Mouse (Mus musculus) stomach, postnatal 0 days (tissue): ENCODE results near the gene Trim71. TPM values are rescaled to one million over a fixed set of nuclear protein-coding genes. Genes with fewer than 3 reads are reported as not detected.

Source experiments
- ATAC-seq: fragments of 200-750 bp; cut with Nextera tagmentation; 2 replicates; pipeline ENCODE4 v1.8.0; 2017; ENCODE audit not compliant: low FRiP score, low TSS enrichment
- DNase-seq: peaks from one replicate; pipeline ENCODE4 v3.0.0-alpha.2; 2016; ENCODE audit warnings: low spot score
- H3K27ac ChIP-seq: fragments of 300-500 bp; sonication (generic); replicated peaks from 2 replicates; pipeline ENCODE4 v1.5.1; 2014; ENCODE audit warnings: mild to moderate bottlenecking, control low read depth
- H3K27me3 ChIP-seq: fragments of 300-500 bp; sonication (generic); 2 replicates; pipeline ENCODE4 v1.6.1; 2014; ENCODE audit warnings: low read length; ENCODE audit not compliant: control insufficient read depth, insufficient read depth
- H3K36me3 ChIP-seq: fragments of 300-500 bp; sonication (generic); 2 replicates; pipeline ENCODE4 v1.6.1; 2014; ENCODE audit warnings: low read length, mixed read lengths; ENCODE audit not compliant: control insufficient read depth, insufficient read depth
- H3K4me1 ChIP-seq: fragments of 300-500 bp; sonication (generic); replicated peaks from 2 replicates; pipeline ENCODE4 v1.6.1; 2014; ENCODE audit warnings: antibody characterized with exemption; ENCODE audit not compliant: control insufficient read depth, insufficient read depth
- H3K4me2 ChIP-seq: fragments of 300-500 bp; sonication (generic); replicated peaks from 2 replicates; pipeline ENCODE4 v1.6.1; 2014; ENCODE audit warnings: low read depth, mild to moderate bottlenecking, control low read depth, moderate library complexity
- H3K4me3 ChIP-seq: fragments of 300-500 bp; sonication (generic); 2 replicates; pipeline ENCODE4 v1.5.1; 2014; ENCODE audit warnings: low read depth, low read length, control low read depth
- H3K9ac ChIP-seq: fragments of 300-500 bp; sonication (generic); 2 replicates; pipeline ENCODE4 v1.6.1; 2014; ENCODE audit warnings: mild to moderate bottlenecking, low read length, control low read depth, mixed read lengths
- H3K9me3 ChIP-seq: fragments of 300-500 bp; sonication (generic); 2 replicates; pipeline ENCODE4 v1.6.1; 2016; ENCODE audit warnings: low read length; ENCODE audit not compliant: control insufficient read depth
- CTCF ChIP-seq: IDR thresholded peaks from 2 replicates; pipeline ENCODE4 v1.5.1; 2016; ENCODE audit warnings: antibody characterized with exemption, low read depth, mild to moderate bottlenecking, moderate library complexity
- EP300 ChIP-seq: optimal IDR thresholded peaks from 2 replicates; pipeline ENCODE3; 2016; ENCODE audit warnings: antibody characterized with exemption
- WGBS: fragments of 180-500 bp; shearing (Covaris S2); extraction: QIAGEN DNeasy Blood & Tissue Kit; methylation state at CpG from one replicate; pipeline ENCODE4 v1.1.7; 2014; 5-methylcytosine and 5-hydroxymethylcytosine counted together
- polyA plus RNA-seq: library from polyadenylated mRNA; unstranded; fragments of >200 nt; fragmentation: Nextera tagmentation; extraction: Ambion mirVana; gene quantifications from 2 replicates; pipeline ENCODE4 v1.2.1, GENCODE M21; 2015

Gene Trim71
- polyA plus RNA-seq, 1 experiment from 2014 or later, result 0.47 TPM

GRCm38 (mm10) chr9:114518812-114519477, 45.2 kb downstream of the Trim71 start:
- no peaks in the 10 kb centered on the region for H3K4me1 ChIP-seq
- peak; percentile 63 for TF ChIP-seq CTCF
- TF ChIP-seq EP300, result no peak
- no peak overlapping the region for H3K4me2 ChIP-seq
- no peak overlapping the region for H3K27ac ChIP-seq
- no peaks in the 10 kb centered on the region for H3K9me3 ChIP-seq
- no peak overlapping the region for H3K9ac ChIP-seq
- H3K27me3 ChIP-seq, result no peaks in the 10 kb centered on the region
- ATAC-seq (no peak), DNase-seq (no peak)
- H3K4me3 ChIP-seq, result no peak overlapping the region
- 56% methylated on average over 9 of the region's 9 CpGs for WGBS
- no peaks in the 10 kb centered on the region for H3K36me3 ChIP-seq

DNA sequence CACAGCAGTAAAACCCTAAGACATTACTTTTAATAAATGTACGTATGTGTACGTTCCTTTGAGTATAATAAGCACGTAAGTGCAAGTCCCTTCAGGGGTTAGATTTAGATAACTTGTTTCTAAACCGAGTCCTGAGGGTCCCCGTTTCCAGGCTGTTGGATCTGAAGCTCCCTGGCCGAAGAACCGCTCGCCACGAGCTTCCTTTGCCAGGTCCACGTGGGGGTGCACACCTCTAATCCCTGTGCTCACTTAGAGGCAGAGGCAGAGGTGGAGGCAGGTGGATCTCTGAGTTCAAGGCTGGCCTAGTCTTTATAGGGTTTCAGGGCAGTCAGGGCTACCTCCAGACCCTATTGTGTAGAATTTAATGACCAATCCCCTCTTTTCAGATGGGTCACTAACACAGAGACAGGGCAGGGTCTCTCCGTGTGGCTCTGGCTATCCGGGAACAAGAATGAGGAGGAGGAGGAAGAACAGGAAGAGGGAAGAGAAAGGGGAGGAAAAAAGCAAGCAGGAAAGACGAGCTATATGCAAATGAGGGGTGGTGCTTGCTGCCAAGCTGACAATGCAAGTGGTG, 46.2 kb downstream of the Trim71 start:
- Histone ChIP-seq H3K4me3 (no peak overlapping the region), H3K36me3 (0 out of 2 replicates have a peak, but pooled peaks cover 2% of the 10 kb centered on the region), H3K4me2 (no peak overlapping the region), H3K9ac (no peak overlapping the region), H3K4me1 (no peaks in the 10 kb centered on the region), H3K9me3 (peaks cover 7% of the 10 kb centered on the region), H3K27ac (no peak overlapping the region), H3K27me3 (no peaks in the 10 kb centered on the region)
- ATAC-seq (no peak), DNase-seq (no peak)
- TF ChIP-seq EP300 (no peak), CTCF (no peak)
- WGBS, result 74% methylated on average over 13 of the region's 13 CpGs

DNA sequence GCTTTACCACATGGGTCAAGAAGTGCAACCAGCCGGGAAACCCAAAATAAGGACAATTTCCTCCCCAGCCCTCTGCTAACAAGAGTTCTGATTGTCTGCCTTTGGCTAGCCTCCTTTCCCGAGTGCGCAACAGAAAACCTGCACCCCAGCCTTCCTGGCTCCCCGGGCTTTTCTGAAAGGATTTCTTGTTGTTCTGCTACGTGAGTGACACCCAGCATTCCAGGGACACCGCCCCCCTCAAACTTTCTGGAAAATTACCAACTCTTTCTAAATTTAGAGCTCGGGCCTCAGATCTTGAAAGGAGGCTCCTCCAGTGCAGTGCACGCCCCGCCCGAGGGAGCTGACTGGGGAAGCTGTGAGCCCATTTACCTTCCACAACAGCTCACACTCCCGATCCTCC, 48.8 kb downstream of the Trim71 start, which contains the start of gene C130032M10Rik:
C130032M10Rik (plus strand) TSS at position 334 of the 400 bp plus-strand sequence.
- no peak for TF ChIP-seq CTCF
- no peak for TF ChIP-seq EP300
- Histone ChIP-seq H3K27me3 (no peaks in the 10 kb centered on the region), H3K4me2 (no peak within 1 kb of the TSS), H3K4me1 (no peaks in the 10 kb centered on the region), H3K36me3 (0 out of 2 replicates have a peak, but pooled peaks cover 4% of the 10 kb centered on the region), H3K27ac (no peak within 1 kb of the TSS), H3K4me3 (no peak within 1 kb of the TSS), H3K9ac (no peak within 1 kb of the TSS), H3K9me3 (peaks cover 11% of the 10 kb centered on the region)
- no peak for ATAC-seq
- DNase-seq, result no peak
- WGBS, result 58% methylated on average over 11 of the region's 11 CpGs

- Histone ChIP-seq H3K27me3 (no peaks in the 10 kb centered on the region), H3K9me3 (peaks cover 11% of the 10 kb centered on the region), H3K27ac (no peak overlapping the region), H3K4me1 (no peaks in the 10 kb centered on the region), H3K4me3 (no peak overlapping the region), H3K36me3 (0 out of 2 replicates have a peak, but pooled peaks cover 4% of the 10 kb centered on the region), H3K9ac (no peak overlapping the region), H3K4me2 (no peak overlapping the region)
- 98% methylated on average over 21 of the region's 21 CpGs for WGBS
- ATAC-seq (no peak), DNase-seq (no peak)
- TF ChIP-seq EP300 (no peak), CTCF (no peak)
Measured at GRCm38 (mm10) chr9:114512831-114513230, 51.3 kb downstream of the Trim71 start.

GRCm38 (mm10) chr9:114509785-114510184, 54.4 kb downstream of the Trim71 start:
- Histone ChIP-seq H3K9ac (no peak overlapping the region), H3K27me3 (no peaks in the 10 kb centered on the region), H3K27ac (no peak overlapping the region), H3K4me3 (no peak overlapping the region), H3K4me2 (no peak overlapping the region), H3K36me3 (0 out of 2 replicates have a peak, but pooled peaks cover 4% of the 10 kb centered on the region), H3K9me3 (peaks cover 11% of the 10 kb centered on the region), H3K4me1 (no peaks in the 10 kb centered on the region)
- no peak for TF ChIP-seq EP300
- no peak for TF ChIP-seq CTCF
- WGBS, result 90% methylated on average over 9 of the region's 9 CpGs
- no peak for ATAC-seq
- no peak for DNase-seq

DNA sequence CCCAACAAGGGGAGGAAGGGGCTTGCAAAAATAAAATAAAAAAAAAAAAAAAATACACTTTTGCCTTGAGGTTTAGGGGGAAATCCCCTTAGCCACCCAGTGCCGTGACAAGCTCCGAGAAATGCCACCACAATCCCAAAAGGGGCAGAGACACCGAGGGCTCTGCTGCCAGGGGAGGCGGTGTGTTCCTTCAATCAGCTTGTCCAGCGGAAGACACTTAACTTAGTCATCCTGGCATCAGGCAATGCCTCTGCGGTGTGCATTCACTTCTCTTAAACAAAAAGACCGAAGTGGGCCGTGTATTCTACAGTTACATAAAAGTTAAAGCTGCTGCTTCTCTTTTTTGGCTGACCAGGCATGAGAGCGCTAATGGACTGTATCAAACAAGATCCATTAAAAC, 56.7 kb downstream of the Trim71 start:
- Histone ChIP-seq H3K27ac (no peak overlapping the region), H3K9ac (no peak overlapping the region), H3K9me3 (no peaks in the 10 kb centered on the region), H3K4me2 (no peak overlapping the region), H3K4me3 (no peak overlapping the region), H3K27me3 (no peaks in the 10 kb centered on the region), H3K36me3 (0 out of 2 replicates have a peak, but pooled peaks cover under 1% of the 10 kb centered on the region), H3K4me1 (no peaks in the 10 kb centered on the region)
- ATAC-seq, result no peak
- WGBS, result 88% methylated on average over 9 of the region's 9 CpGs
- TF ChIP-seq EP300, result no peak
- no peak for TF ChIP-seq CTCF
- DNase-seq, result no peak
